Mouse (Mus musculus): ENCODE measurements around the gene Gm39653.
A peak's percentile ranks its signal among the peaks of the same experiment; 100 is the strongest.
"Not testable (repeated sequence)": the region's sequence is repeated elsewhere in the genome, so short reads cannot be mapped to it uniquely, and the experiment has no call there.

The Gm39653 gene

GRCm38 (mm10) chr1:63615668-63616067, at the start of gene Gm39653:
Gene Gm39653, plus strand, starts transcription at chr1:63615968.
- no peak for DNase-seq (ENCODE audit: low read depth, low spot score)

GRCm38 (mm10) chr1:63566501-63566900, 49.3 kb upstream of the Gm39653 start:
- peak; percentile 25 for DNase-seq (ENCODE audit: low read depth, low spot score)

GRCm38 (mm10) chr1:63567031-63567430, 48.7 kb upstream of the Gm39653 start:
- DNase-seq (ENCODE audit: low read depth, low spot score): no peak

- no peak for DNase-seq (ENCODE audit: low read depth, low spot score)
Measured at GRCm38 (mm10) chr1:63572229-63572628, 43.5 kb upstream of the Gm39653 start.

GRCm38 (mm10) chr1:63573432-63573831, 42.3 kb upstream of the Gm39653 start:
- no peak for DNase-seq (ENCODE audit: low read depth, low spot score)

GRCm38 (mm10) chr1:63573864-63574611, 41.7 kb upstream of the Gm39653 start:
- DNase-seq (ENCODE audit: low read depth, low spot score): no peak

- no peak for DNase-seq (ENCODE audit: low read depth, low spot score)
Measured at GRCm38 (mm10) chr1:63576803-63577202, 39.0 kb upstream of the Gm39653 start.

GRCm38 (mm10) chr1:63579153-63579552, 36.6 kb upstream of the Gm39653 start:
- DNase-seq (ENCODE audit: low read depth, low spot score): no peak

GRCm38 (mm10) chr1:63586869-63587268, 28.9 kb upstream of the Gm39653 start:
- no peak for DNase-seq (ENCODE audit: low read depth, low spot score)

- DNase-seq (ENCODE audit: low read depth, low spot score): no peak
Measured at GRCm38 (mm10) chr1:63603870-63604500, 11.8 kb upstream of the Gm39653 start.

GRCm38 (mm10) chr1:63609613-63610012, 6.2 kb upstream of the Gm39653 start:
- peak; percentile 68 for DNase-seq (ENCODE audit: low read depth, low spot score)

- DNase-seq (ENCODE audit: low read depth, low spot score): peak; percentile 70
Measured at GRCm38 (mm10) chr1:63614594-63614993, 1.2 kb upstream of the Gm39653 start.

- DNase-seq (ENCODE audit: low read depth, low spot score): no peak
Measured at GRCm38 (mm10) chr1:63628211-63628610, 12.4 kb downstream of the Gm39653 start.

- DNase-seq (ENCODE audit: low read depth, low spot score): not testable (repeated sequence)
Measured at GRCm38 (mm10) chr1:63630390-63630789, 14.6 kb downstream of the Gm39653 start.

GRCm38 (mm10) chr1:63639921-63640320, 24.2 kb downstream of the Gm39653 start:
- no peak for DNase-seq (ENCODE audit: low read depth, low spot score)

- DNase-seq (ENCODE audit: low read depth, low spot score): peak; percentile 82
Measured at GRCm38 (mm10) chr1:63658016-63658415, 42.2 kb downstream of the Gm39653 start.

GRCm38 (mm10) chr1:63659591-63659990, 43.8 kb downstream of the Gm39653 start:
- peak; percentile 68 for DNase-seq (ENCODE audit: low read depth, low spot score)

GRCm38 (mm10) chr1:63666089-63666488, 50.3 kb downstream of the Gm39653 start:
- no peak for DNase-seq (ENCODE audit: low read depth, low spot score)

- DNase-seq (ENCODE audit: low read depth, low spot score): peak; percentile 45
Measured at GRCm38 (mm10) chr1:63667201-63667948, 51.6 kb downstream of the Gm39653 start.

GRCm38 (mm10) chr1:63667949-63668851, 52.4 kb downstream of the Gm39653 start:
- peak; percentile 37 for DNase-seq (ENCODE audit: low read depth, low spot score)

GRCm38 (mm10) chr1:63668852-63669160, 53.0 kb downstream of the Gm39653 start:
- DNase-seq (ENCODE audit: low read depth, low spot score): peak; percentile 67
